ENCODE assay signal across 19 mouse cellular contexts in the genomic region with DNA sequence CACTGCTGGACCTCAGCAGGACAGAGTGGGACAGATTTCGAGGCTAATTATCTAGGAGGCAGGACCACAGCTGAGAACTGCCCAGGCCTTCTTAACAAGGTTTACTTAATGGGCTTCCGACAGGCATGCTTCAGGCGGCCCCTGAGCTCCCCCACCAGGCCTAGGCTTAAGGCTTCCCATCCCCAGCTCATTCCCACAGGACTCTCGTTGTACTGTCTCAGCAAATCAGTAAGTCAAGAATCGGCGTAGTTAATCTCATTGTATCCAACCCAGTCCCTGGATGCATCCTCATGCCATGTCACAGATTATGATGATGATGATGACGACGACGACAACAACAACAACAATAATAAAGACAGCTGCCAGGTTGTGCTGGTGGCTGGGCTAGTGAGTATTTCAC. TPM values are rescaled to one million over a fixed set of nuclear protein-coding genes. Genes with fewer than 3 reads are reported as not detected.
"Had no signal": no experiment of that assay in that cellular context is flagged by ENCODE, and none has a peak within 500 bp of the region (broad histone marks: within the 10 kb centered on the region; RNA-seq: fewer than 3 reads in every experiment).

No protein-coding gene starts in this region.

- H3K27me3 ChIP-seq: liver, embryonic 12.5 days; neural tube, embryonic 13.5 days; neural tube, embryonic 15.5 days had no signal

- ATAC-seq: liver, embryonic 12.5 days had no signal

- H3K4me3 ChIP-seq: liver, embryonic 12.5 days; myocyte; neural tube, embryonic 13.5 days; neural tube, embryonic 15.5 days had no signal

- H3K4me1 ChIP-seq: liver, embryonic 12.5 days; neural tube, embryonic 13.5 days; neural tube, embryonic 15.5 days had no signal

- DNase-seq: lung, adult 18-20 months; lung, embryonic 14.5 days; lung, postnatal 10 days; lung, postnatal 4 days; retina, postnatal 1 day; right cerebral cortex, adult 18-20 months; right cerebral cortex, postnatal 25 days; right cerebral cortex, postnatal 4 days; spleen, adult 18-20 months; thymus, adult 18-20 months; thymus, postnatal 14 days; thymus, postnatal 36 days had no signal

- H3K36me3 ChIP-seq: liver, embryonic 12.5 days; neural tube, embryonic 13.5 days; neural tube, embryonic 15.5 days had no signal

- H3K9me3 ChIP-seq: liver, embryonic 12.5 days; neural tube, embryonic 13.5 days; neural tube, embryonic 15.5 days had no signal

- H3K9ac ChIP-seq: liver, embryonic 12.5 days; liver, embryonic 14.5 days; lung, embryonic 14.5 days; neural tube, embryonic 13.5 days; neural tube, embryonic 15.5 days had no signal

- H3K27ac ChIP-seq: liver, embryonic 12.5 days; liver, embryonic 14.5 days; neural tube, embryonic 13.5 days; neural tube, embryonic 15.5 days had no signal

- H3K4me2 ChIP-seq: liver, embryonic 12.5 days; lung, embryonic 14.5 days; neural tube, embryonic 13.5 days; neural tube, embryonic 15.5 days had no signal

RNA-seq across cellular contexts. Expression of gene Kcnj15, which starts 41.6 kb away (rescaled TPM):
- total RNA-seq: megakaryocyte, adult 5-6 weeks; megakaryocyte-erythroid progenitor cell, adult 5-6 weeks had no signal
